Mouse (Mus musculus) frontal cortex, postnatal 36 days (tissue): Measurements from ENCODE around the gene Thsd7b.
A peak's percentile ranks its signal among the peaks of the same experiment; 100 is the strongest.
"Not testable (repeated sequence)": the region's sequence is repeated elsewhere in the genome, so short reads cannot be mapped to it uniquely, and the experiment has no call there.

Experiments used
- DNase-seq, 2 experiments: peaks; one replicate each; pipeline ENCODE4 v3.0.0; 2022; ENCODE audit warnings: low spot score in 2 of 2

Thsd7b gene

GRCm38 (mm10) chr1:129838486-129838885 lies 565.4 kb downstream of the Thsd7b start:
- no peak for DNase-seq

GRCm38 (mm10) chr1:129843416-129843815 lies 570.3 kb downstream of the Thsd7b start:
- DNase-seq, result peak; percentile 5 to 17

GRCm38 (mm10) chr1:129850007-129850564 lies 577.0 kb downstream of the Thsd7b start:
- no peak for DNase-seq

GRCm38 (mm10) chr1:129867714-129868113 lies 594.6 kb downstream of the Thsd7b start:
- DNase-seq, result no peak

- no peak for DNase-seq
Measured at GRCm38 (mm10) chr1:129874355-129874754, 601.3 kb downstream of the Thsd7b start.

GRCm38 (mm10) chr1:129887861-129888260 lies 614.8 kb downstream of the Thsd7b start:
- no peak for DNase-seq

GRCm38 (mm10) chr1:129898121-129898520 lies 625.0 kb downstream of the Thsd7b start:
- DNase-seq, result no peak

GRCm38 (mm10) chr1:129915484-129915883 lies 642.4 kb downstream of the Thsd7b start:
- no peak for DNase-seq

GRCm38 (mm10) chr1:129917568-129917967 lies 644.5 kb downstream of the Thsd7b start:
- no peak for DNase-seq

- DNase-seq, result no peak
Measured at GRCm38 (mm10) chr1:129919385-129919784, 646.3 kb downstream of the Thsd7b start.

- no peak for DNase-seq
Measured at GRCm38 (mm10) chr1:129931003-129931402, 657.9 kb downstream of the Thsd7b start.

- no peak for DNase-seq
Measured at GRCm38 (mm10) chr1:129943116-129943515, 670.0 kb downstream of the Thsd7b start.

- no peak for DNase-seq
Measured at GRCm38 (mm10) chr1:129947026-129947425, 673.9 kb downstream of the Thsd7b start.

GRCm38 (mm10) chr1:129955478-129955877 lies 682.4 kb downstream of the Thsd7b start:
- no peak for DNase-seq

- no peak for DNase-seq
Measured at GRCm38 (mm10) chr1:129956625-129957024, 683.5 kb downstream of the Thsd7b start.

GRCm38 (mm10) chr1:129959352-129959751 lies 686.2 kb downstream of the Thsd7b start:
- DNase-seq, result not testable (repeated sequence)

GRCm38 (mm10) chr1:129963166-129963565 lies 690.1 kb downstream of the Thsd7b start:
- DNase-seq, result no peak

GRCm38 (mm10) chr1:129989247-129989646 lies 716.1 kb downstream of the Thsd7b start:
- not testable (repeated sequence) for DNase-seq

- no peak for DNase-seq
Measured at GRCm38 (mm10) chr1:129990821-129991220, 717.7 kb downstream of the Thsd7b start.

- DNase-seq, result no peak
Measured at GRCm38 (mm10) chr1:130055012-130055411, 781.9 kb downstream of the Thsd7b start.

- DNase-seq, result no peak
Measured at GRCm38 (mm10) chr1:130062105-130062504, 789.0 kb downstream of the Thsd7b start.

GRCm38 (mm10) chr1:130066193-130066959 lies 793.3 kb downstream of the Thsd7b start:
- DNase-seq, result no peak

GRCm38 (mm10) chr1:130083788-130084187 lies 810.7 kb downstream of the Thsd7b start:
- no peak for DNase-seq
